ENCODE assay signal across 8 mouse cellular contexts in the genomic region with DNA sequence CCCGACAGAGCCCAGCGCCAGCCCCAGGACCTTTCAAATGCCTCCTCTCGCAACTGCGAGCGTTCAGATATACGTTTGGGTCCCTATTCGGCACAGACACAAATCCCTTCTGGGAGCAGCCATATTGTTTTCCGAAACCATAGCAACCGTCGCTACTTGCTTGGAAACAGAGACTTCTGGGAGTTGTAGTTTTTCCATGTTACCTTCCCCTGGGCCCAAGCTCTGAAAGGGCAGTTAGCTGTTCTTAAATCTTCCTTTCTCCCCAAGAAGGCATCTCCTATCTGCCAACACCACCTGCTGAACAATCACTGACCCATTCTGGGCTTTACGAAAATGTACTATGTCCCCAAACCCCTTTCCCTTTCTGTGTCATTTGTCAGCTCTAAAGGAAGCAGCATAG. TPM values are rescaled to one million over a fixed set of nuclear protein-coding genes. Genes with fewer than 3 reads are reported as not detected.
DNase-seq lines count a peak whose midpoint lies in the region; ATAC-seq and TF ChIP-seq lines count a peak whose summit lies in the region.

No protein-coding gene starts in this region.

- H3K9ac ChIP-seq in ES-E14 (ENCODE audit: insufficient read depth, low read depth, low read length, poor library complexity, severe bottlenecking) = no peak overlapping the region; the same call in 1 of the 2 replicates

- peak overlapping the region; percentile 39 to 52 for H3K4me3 ChIP-seq in ES-E14 (ENCODE audit: insufficient read depth in 1 of 2, low read depth in 1 of 2, low read length in 2 of 2, poor library complexity in 1 of 2, severe bottlenecking in 1 of 2)
- peak overlapping the region; percentile 39 for H3K4me3 ChIP-seq in brown adipose tissue, adult 24 weeks (ENCODE audit: insufficient read depth, low read depth, low read length)
- peak overlapping the region; percentile 42 for H3K4me3 ChIP-seq in erythroblast, embryonic 14.5 days (replicated peaks)
- peak overlapping the region; percentile 43 for H3K4me3 ChIP-seq in lung, adult 2 months (replicated peaks; ENCODE audit: extremely low read depth, low read depth, low read length)

- H3K36me3 ChIP-seq in ES-E14 (ENCODE audit: control insufficient read depth, insufficient read depth, low read length, poor library complexity, severe bottlenecking) = no peaks in the 10 kb centered on the region; the same call in 1 of the 2 replicates
- peaks cover 50% of the 10 kb centered on the region for H3K36me3 ChIP-seq in erythroblast, embryonic 14.5 days (ENCODE audit: control insufficient read depth)

- 5% methylated on average over 11 of the region's 11 CpGs for WGBS in lung, adult 2 months

- H3K4me1 ChIP-seq in ES-E14 (ENCODE audit: control insufficient read depth in 2 of 2, insufficient read depth in 2 of 2, low read length in 2 of 2, poor library complexity in 1 of 2) = peaks cover 4 to 28% of the 10 kb centered on the region in 2 experiments
- peaks cover 26% of the 10 kb centered on the region for H3K4me1 ChIP-seq in brown adipose tissue, adult 24 weeks (ENCODE audit: control insufficient read depth, insufficient read depth, insufficient read length, low read length)
- H3K4me1 ChIP-seq in erythroblast, embryonic 14.5 days (ENCODE audit: control insufficient read depth) = peaks cover 79% of the 10 kb centered on the region
- peaks cover 22% of the 10 kb centered on the region for H3K4me1 ChIP-seq in lung, adult 2 months (ENCODE audit: control insufficient read depth, insufficient read depth, low read length)

- TF ChIP-seq CTCF in lung, adult 2 months (IDR thresholded peaks at IDR 0.05; ENCODE audit: insufficient read depth, low read length) = no peak

- no peaks in the 10 kb centered on the region for H3K9me3 ChIP-seq in ES-E14 (ENCODE audit: control insufficient read depth, insufficient read depth, low read depth, low read length)
- peaks cover 5% of the 10 kb centered on the region; the same call in 1 of the 2 replicates for H3K9me3 ChIP-seq in erythroblast, embryonic 14.5 days (ENCODE audit: control insufficient read depth, low read length)

- intact Hi-C loops in heart, postnatal 10 days (cut with DNase I) = no loop called here

- H3K27ac ChIP-seq in ES-E14 (ENCODE audit: insufficient read depth, low read depth, low read length, poor library complexity, severe bottlenecking) = no peak overlapping the region
- H3K27ac ChIP-seq in brown adipose tissue, adult 24 weeks (replicated peaks; ENCODE audit: low read depth, low read length) = peak overlapping the region; percentile 69; the same call in 1 of the 2 replicates

- peaks cover 50% of the 10 kb centered on the region for H3K27me3 ChIP-seq in erythroblast, embryonic 14.5 days (ENCODE audit: control insufficient read depth)

- TF ChIP-seq POLR2A in lung, adult 2 months (IDR thresholded peaks at IDR 0.05; ENCODE audit: borderline replicate concordance, extremely low read depth, low read depth, low read length) = no peak

- no peak for DNase-seq in ES-E14 (ENCODE audit: low read depth, low spot score)
- peak; percentile 76 to 80 for DNase-seq in heart, postnatal 10 days
- DNase-seq in layer of hippocampus, adult 18-20 months (ENCODE audit: low spot score in 2 of 2) = peak; percentile 68 to 82
- DNase-seq in lung, adult 2 months = peak; percentile 48
- DNase-seq in thymus, postnatal 4 days = peak; percentile 54

- in situ Hi-C loops in ES-E14 (cut with MboI; ENCODE audit: low sequenced_read_pairs in 2 of 2, unreplicated experiment in 2 of 2) = no loop called here

- peak; percentile 80 for ATAC-seq in neutrophil, adult 5-6 weeks (ENCODE audit: extremely low read depth, insufficient number of reproducible peaks, low FRiP score, poor library complexity, severe bottlenecking)

TF ChIP-seq in ES-E14, 5 proteins besides CTCF, POLR2A, EP300 and RAD21:
- no peak for TF ChIP-seq ZC3H11A (IDR thresholded peaks at IDR 0.05; ENCODE audit: borderline replicate concordance, low read depth, low read length)
- TF ChIP-seq HCFC1 (IDR thresholded peaks at IDR 0.05; ENCODE audit: borderline replicate concordance, insufficient read depth, low read length) = peak; percentile 98

RNA-seq across cellular contexts. Expression of gene Cenpb, which starts 5.2 kb away (rescaled TPM):
- total RNA-seq in ES-E14 (2012; rRNA removed) = 30.0 and 38.5 TPM in 2 replicates
- 78.2 and 99.0 TPM in 2 replicates for polyA plus RNA-seq in brown adipose tissue, adult 24 weeks (2012; ENCODE audit: insufficient read depth, insufficient read length, missing spikeins)
- polyA plus RNA-seq in erythroblast, embryonic 14.5 days (2012) = 27.7 and 31.8 TPM in 2 replicates
- 10 to 100 TPM; 71.0 to 75.9 TPM for total RNA-seq in heart, postnatal 10 days (2021)
- 10 to 100 TPM; 70.4 to 73.5 TPM for total RNA-seq in layer of hippocampus, adult 18-20 months (2021)
- 131 and 138 TPM in 2 replicates for polyA plus RNA-seq in lung, adult 2 months (2012; rRNA removed)
- 16.3 and 18.0 TPM in 2 replicates for total RNA-seq in neutrophil, adult 5-6 weeks (2017)

RNA-seq across cellular contexts. Expression of gene Cdc25b, which starts 12.0 kb away (rescaled TPM):
- total RNA-seq in ES-E14 (2012; rRNA removed) = 9.7 and 16.4 TPM in 2 replicates
- 2.4 and 2.5 TPM in 2 replicates for polyA plus RNA-seq in brown adipose tissue, adult 24 weeks (2012; ENCODE audit: insufficient read depth, insufficient read length, missing spikeins)
- polyA plus RNA-seq in erythroblast, embryonic 14.5 days (2012) = 52.6 and 58.1 TPM in 2 replicates
- 10 to 100 TPM; 12.1 to 14.5 TPM for total RNA-seq in heart, postnatal 10 days (2021)
- 10 to 100 TPM; 15.5 to 15.9 TPM for total RNA-seq in layer of hippocampus, adult 18-20 months (2021)
- 34.5 and 39.1 TPM in 2 replicates for polyA plus RNA-seq in lung, adult 2 months (2012; rRNA removed)
- total RNA-seq in neutrophil, adult 5-6 weeks (2017) = 111 and 116 TPM in 2 replicates

RNA-seq across cellular contexts. Expression of gene Spef1, which starts 12.4 kb away (rescaled TPM):
- total RNA-seq in ES-E14 (2012; rRNA removed) = 1.5 and 1.6 TPM in 2 replicates
- 5.3 and 9.2 TPM in 2 replicates for polyA plus RNA-seq in brown adipose tissue, adult 24 weeks (2012; ENCODE audit: insufficient read depth, insufficient read length, missing spikeins)
- polyA plus RNA-seq in erythroblast, embryonic 14.5 days (2012) = 1.6 and 2.1 TPM in 2 replicates
- total RNA-seq in heart, postnatal 10 days (2021) = 1 to 10 TPM; 6.2 to 7.1 TPM
- 1 to 10 TPM; 7.2 to 9.0 TPM for total RNA-seq in layer of hippocampus, adult 18-20 months (2021)
- polyA plus RNA-seq in lung, adult 2 months (2012; rRNA removed) = 16.6 and 19.2 TPM in 2 replicates
- 2.0 and 2.2 TPM in 2 replicates for total RNA-seq in neutrophil, adult 5-6 weeks (2017)

RNA-seq across cellular contexts. Expression of gene 1700037H04Rik, which starts 14.8 kb away (rescaled TPM):
- total RNA-seq in ES-E14 (2012; rRNA removed) = 61.6 and 69.0 TPM in 2 replicates
- polyA plus RNA-seq in brown adipose tissue, adult 24 weeks (2012; ENCODE audit: insufficient read depth, insufficient read length, missing spikeins) = 426 and 428 TPM in 2 replicates
- polyA plus RNA-seq in erythroblast, embryonic 14.5 days (2012) = 219 and 275 TPM in 2 replicates
- 10 to 100 TPM; 17.9 to 21.2 TPM for total RNA-seq in heart, postnatal 10 days (2021)
- total RNA-seq in layer of hippocampus, adult 18-20 months (2021) = 10 to 100 TPM; 57.7 to 60.0 TPM
- 67.6 and 76.4 TPM in 2 replicates for polyA plus RNA-seq in lung, adult 2 months (2012; rRNA removed)
- 10.1 and 11.3 TPM in 2 replicates for total RNA-seq in neutrophil, adult 5-6 weeks (2017)

RNA-seq across cellular contexts. Expression of gene Ap5s1, which starts 32.2 kb away (rescaled TPM):
- total RNA-seq in ES-E14 (2012; rRNA removed) = 7.9 and 8.7 TPM in 2 replicates
- polyA plus RNA-seq in brown adipose tissue, adult 24 weeks (2012; ENCODE audit: insufficient read depth, insufficient read length, missing spikeins) = 15.9 and 26.0 TPM in 2 replicates
- 3.0 and 3.9 TPM in 2 replicates for polyA plus RNA-seq in erythroblast, embryonic 14.5 days (2012)
- 10 to 100 TPM; 39.4 to 44.0 TPM for total RNA-seq in heart, postnatal 10 days (2021)
- total RNA-seq in layer of hippocampus, adult 18-20 months (2021) = 10 to 100 TPM; 22.1 to 24.4 TPM
- polyA plus RNA-seq in lung, adult 2 months (2012; rRNA removed) = 44.5 and 46.4 TPM in 2 replicates
- 7.7 and 13.3 TPM in 2 replicates for total RNA-seq in neutrophil, adult 5-6 weeks (2017)
